Mouse (Mus musculus) embryonic fibroblast, embryonic 13.5 days (primary cell): ENCODE results near the gene Pdcd6ip.

Experiments
- CTCF ChIP-seq: IDR thresholded peaks from 2 replicates; pipeline ENCODE4 v1.5.1; 2011; ENCODE audit warnings: mild to moderate bottlenecking, control low read depth, low read length, moderate library complexity, borderline replicate concordance; ENCODE audit not compliant: insufficient read depth
- POLR2A ChIP-seq: IDR thresholded peaks from 2 replicates; pipeline ENCODE4 v1.6.1; 2011; ENCODE audit warnings: low read depth, mild to moderate bottlenecking, control low read depth, low read length, moderate library complexity

DNA sequence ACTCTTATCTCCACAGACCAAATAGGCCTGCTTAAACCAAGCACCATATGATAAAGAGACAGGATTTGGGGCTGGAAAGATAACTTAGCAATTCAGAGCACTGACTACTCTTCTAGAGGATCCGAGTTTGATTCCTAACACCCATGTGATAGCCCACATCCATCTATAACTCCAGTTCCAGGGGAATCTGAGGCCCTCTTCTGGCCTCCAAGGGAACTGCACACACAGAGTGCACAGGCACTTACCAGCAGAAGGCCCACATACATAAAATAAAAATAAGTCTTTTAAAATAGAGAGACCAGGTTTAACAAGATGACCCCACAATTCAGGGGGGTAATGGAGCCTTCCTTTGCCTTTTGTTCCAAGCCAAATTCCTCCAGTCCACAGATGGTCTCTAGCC lies 79.3 kb downstream of the Pdcd6ip start:
- TF ChIP-seq CTCF (no peak), POLR2A (no peak)
